Mouse (Mus musculus) liver, embryonic 14.5 days (tissue): ENCODE data around the gene Rest. TPM values are rescaled to one million over a fixed set of nuclear protein-coding genes. Genes with fewer than 3 reads are reported as not detected.
A peak's percentile ranks its signal among the peaks of the same experiment; 100 is the strongest.

ENCODE experiments used
- ATAC-seq: fragments of 200-750 bp; cut with Nextera tagmentation; 2 replicates; pipeline ENCODE4 v1.8.0; 2017; ENCODE audit warnings: moderate number of reproducible peaks, mild to moderate bottlenecking, moderate library complexity; ENCODE audit not compliant: insufficient read depth
- DNase-seq, 3 experiments: peaks; one replicate each; pipeline ENCODE4 v3.0.0-alpha.2; 2012 to 2013; ENCODE audit warnings: low read depth in 3 of 3, low spot score in 3 of 3
- H3K27ac ChIP-seq: fragments of 300-500 bp; sonication (generic); 2 replicates; pipeline ENCODE4 v1.5.1; 2014; ENCODE audit warnings: moderate library complexity, mild to moderate bottlenecking, control low read depth, inconsistent platforms
- H3K27me3 ChIP-seq: fragments of 300-500 bp; sonication (generic); 2 replicates; pipeline ENCODE4 v1.6.1; 2014; ENCODE audit warnings: mild to moderate bottlenecking, low read length, moderate library complexity; ENCODE audit not compliant: control insufficient read depth, insufficient read depth
- H3K36me3 ChIP-seq: fragments of 300-500 bp; sonication (generic); replicated peaks from 2 replicates; pipeline ENCODE4 v1.6.1; 2014; ENCODE audit warnings: low read depth; ENCODE audit not compliant: control insufficient read depth, insufficient read depth
- H3K4me1 ChIP-seq, 2 experiments: fragments of 200-500 bp in 1 of 2; fragments of 300-500 bp in 1 of 2; sonication (generic) in 1 of 2; replicated peaks; 2 replicates each; pipeline ENCODE4 v1.6.1; 2012 to 2014; ENCODE audit warnings: antibody characterized with exemption in 1 of 2, inconsistent platforms in 1 of 2, low read length in 1 of 2; ENCODE audit not compliant: control insufficient read depth in 2 of 2, insufficient read depth in 2 of 2
- H3K4me2 ChIP-seq: fragments of 300-500 bp; sonication (generic); 2 replicates; pipeline ENCODE4 v1.6.1; 2014; ENCODE audit warnings: low read depth, mild to moderate bottlenecking, control low read depth, moderate library complexity
- H3K4me3 ChIP-seq, 2 experiments: fragments of 200-500 bp in 1 of 2; fragments of 300-500 bp in 1 of 2; sonication (generic) in 1 of 2; 2 replicates each; pipeline ENCODE4 v1.5.1; 2012 to 2014; ENCODE audit warnings: low read depth in 2 of 2, low read length in 2 of 2, mild to moderate bottlenecking in 2 of 2, control low read depth in 1 of 2, inconsistent platforms in 1 of 2, moderate library complexity in 1 of 2; ENCODE audit not compliant: insufficient read depth in 1 of 2
- H3K9ac ChIP-seq: fragments of 300-500 bp; sonication (generic); replicated peaks from 2 replicates; pipeline ENCODE4 v1.6.1; 2014; ENCODE audit warnings: mild to moderate bottlenecking, control low read depth, moderate library complexity
- H3K9me3 ChIP-seq: fragments of 300-500 bp; sonication (generic); 2 replicates; pipeline ENCODE4 v1.6.1; 2016; ENCODE audit warnings: low read length, mixed read lengths; ENCODE audit not compliant: control insufficient read depth
- CTCF ChIP-seq: IDR thresholded peaks from 2 replicates; pipeline ENCODE4 v1.5.1; 2016; ENCODE audit warnings: antibody characterized with exemption, low read depth, control low read depth
- EP300 ChIP-seq: IDR thresholded peaks from 2 replicates; pipeline ENCODE4 v1.6.1; 2016; ENCODE audit warnings: antibody characterized with exemption, low read depth
- WGBS: fragments of 180-500 bp; shearing (Covaris S2); extraction: QIAGEN DNeasy Blood & Tissue Kit; methylation state at CpG from one replicate; pipeline ENCODE4 v1.1.7; 2014; ENCODE audit not compliant: insufficient replicate concordance; 5-methylcytosine and 5-hydroxymethylcytosine counted together
- polyA plus RNA-seq, 2 experiments: library from polyadenylated mRNA; depleted of rRNA in 1 of 2; stranded (reverse) in 1 of 2; unstranded in 1 of 2; fragments of >200 nt; fragmentation: Nextera tagmentation in 1 of 2; extraction: Ambion mirVana in 1 of 2; gene quantifications; 2 replicates each; pipeline versions ENCODE4 v1.2.1 to v1.2.3; 2012 to 2014

The Rest gene
- polyA plus RNA-seq, 2 experiments, result 3.5 to 6.6 TPM

DNA sequence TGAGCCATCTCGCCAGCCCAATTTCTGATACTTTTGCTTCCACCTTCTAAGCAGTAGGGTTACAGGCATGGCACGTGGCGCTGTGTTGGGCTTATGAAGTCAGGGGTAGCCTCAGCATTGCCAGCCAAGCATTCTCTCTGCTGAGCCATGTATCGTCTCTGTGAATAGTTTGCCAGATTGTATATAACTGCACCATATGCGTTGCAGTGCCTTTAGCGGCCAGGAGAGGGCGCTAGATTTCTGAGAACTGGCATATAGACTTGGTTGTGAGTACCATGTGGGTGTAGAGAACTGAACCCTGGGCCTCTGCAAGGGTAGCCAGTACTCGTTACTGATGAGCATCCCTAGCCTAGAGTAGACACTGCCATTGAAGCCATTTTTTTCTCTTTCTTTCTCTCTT, 4.1 kb downstream of the Rest start:
- WGBS, result 71% methylated on average over 8 of the region's 8 CpGs
- no peak overlapping the region for H3K4me3 ChIP-seq
- no peak overlapping the region for H3K4me2 ChIP-seq
- H3K4me1 ChIP-seq, result peaks cover 0 to 11% of the 10 kb centered on the region in 2 experiments; a peak in 3 of 4 replicates
- no peaks in the 10 kb centered on the region for H3K9me3 ChIP-seq
- H3K27ac ChIP-seq, result no peak overlapping the region
- DNase-seq (no peak), ATAC-seq (no peak)
- H3K27me3 ChIP-seq, result no peaks in the 10 kb centered on the region
- no peaks in the 10 kb centered on the region; the same call in 1 of the 2 replicates for H3K36me3 ChIP-seq
- TF ChIP-seq CTCF (peak; percentile 65), EP300 (no peak)
- H3K9ac ChIP-seq, result no peak overlapping the region

DNA sequence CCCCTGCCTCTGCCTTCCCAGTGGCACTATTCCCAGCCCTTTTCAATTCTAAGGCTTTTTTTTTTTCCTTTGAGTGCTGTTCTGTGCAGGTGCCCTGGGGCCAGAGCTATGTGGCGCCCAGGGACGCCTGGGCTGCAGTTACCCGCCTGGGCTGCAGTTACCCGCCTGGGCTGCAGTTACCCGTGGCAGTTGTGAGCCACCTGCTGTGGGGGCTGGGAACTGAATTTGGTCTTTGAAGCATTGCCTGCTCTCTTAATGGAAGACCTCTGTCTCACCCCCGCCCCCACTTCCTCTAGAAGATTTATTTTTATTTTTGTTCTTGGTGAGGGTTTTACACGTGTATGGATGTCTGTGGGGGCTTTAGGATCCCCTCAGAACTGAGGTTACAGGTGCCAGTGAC, 7.9 kb downstream of the Rest start:
- ATAC-seq (no peak), DNase-seq (no peak)
- Histone ChIP-seq H3K9ac (no peak overlapping the region), H3K4me3 (no peak overlapping the region), H3K27ac (no peak overlapping the region), H3K9me3 (no peaks in the 10 kb centered on the region), H3K36me3 (peaks cover 15% of the 10 kb centered on the region), H3K4me2 (no peak overlapping the region), H3K27me3 (no peaks in the 10 kb centered on the region), H3K4me1 (0 out of 4 replicates have a peak, but pooled peaks cover 0 to 4% of the 10 kb centered on the region in 2 experiments)
- peak; percentile 15; the same call in 1 of the 2 replicates for TF ChIP-seq CTCF
- no peak for TF ChIP-seq EP300
- 58% methylated on average over 7 of the region's 7 CpGs for WGBS

DNA sequence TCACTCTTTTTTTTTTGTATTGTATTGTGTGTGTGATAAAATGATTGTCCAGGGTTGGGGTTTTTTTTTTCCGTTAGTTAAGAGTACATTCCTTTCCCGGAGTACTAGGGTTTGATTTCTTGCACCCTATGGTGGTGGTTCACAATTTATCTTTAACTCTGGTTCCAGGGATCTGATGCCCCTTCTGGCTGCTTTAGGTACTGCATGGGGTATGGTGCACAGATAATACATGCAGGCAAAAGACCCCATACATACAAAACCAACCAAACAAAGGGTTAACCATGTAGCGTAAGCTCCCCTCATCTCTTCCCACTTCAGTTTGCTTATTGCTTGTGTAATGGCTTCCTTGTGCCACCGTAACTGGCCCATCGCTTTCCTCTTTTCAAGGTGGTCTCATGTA, 10.7 kb downstream of the Rest start:
- DNase-seq (peak in 1 of 3 experiments; percentile 26), ATAC-seq (no peak)
- TF ChIP-seq EP300 (no peak), CTCF (peak; percentile 76)
- no peak overlapping the region for H3K27ac ChIP-seq
- H3K27me3 ChIP-seq, result no peaks in the 10 kb centered on the region
- H3K4me1 ChIP-seq, result 0 out of 4 replicates have a peak, but pooled peaks cover 0 to 4% of the 10 kb centered on the region in 2 experiments
- H3K4me3 ChIP-seq, result no peak overlapping the region
- H3K36me3 ChIP-seq, result peaks cover 18% of the 10 kb centered on the region
- 67% methylated on average over 5 of the region's 5 CpGs for WGBS
- no peak overlapping the region for H3K4me2 ChIP-seq
- no peaks in the 10 kb centered on the region for H3K9me3 ChIP-seq
- H3K9ac ChIP-seq, result no peak overlapping the region

- TF ChIP-seq CTCF, result peak; percentile 28; the same call in 1 of the 2 replicates
- no peak for TF ChIP-seq EP300
- DNase-seq (no peak), ATAC-seq (no peak)
- peaks cover 29% of the 10 kb centered on the region for H3K36me3 ChIP-seq
- 62% methylated on average over 6 of the region's 6 CpGs for WGBS
- no peak overlapping the region for H3K9ac ChIP-seq
- H3K27me3 ChIP-seq, result no peaks in the 10 kb centered on the region
- no peak overlapping the region for H3K4me2 ChIP-seq
- no peak overlapping the region for H3K27ac ChIP-seq
- H3K4me3 ChIP-seq, result no peak overlapping the region
- H3K9me3 ChIP-seq, result no peaks in the 10 kb centered on the region
- 0 out of 4 replicates have a peak, but pooled peaks cover 0 to 4% of the 10 kb centered on the region in 2 experiments for H3K4me1 ChIP-seq
Observed at GRCm38 (mm10) chr5:77277204-77277603, 11.9 kb downstream of the Rest start.

- WGBS, result 82% methylated on average over 19 of the region's 20 CpGs
- Histone ChIP-seq H3K27ac (no peak overlapping the region), H3K4me2 (no peak overlapping the region), H3K27me3 (no peaks in the 10 kb centered on the region), H3K36me3 (peaks cover 35% of the 10 kb centered on the region), H3K9ac (no peak overlapping the region), H3K4me3 (no peak overlapping the region), H3K9me3 (no peaks in the 10 kb centered on the region), H3K4me1 (no peaks in the 10 kb centered on the region)
- ATAC-seq (no peak), DNase-seq (no peak)
- no peak for TF ChIP-seq CTCF
Observed at GRCm38 (mm10) chr5:77281518-77282174, 16.4 kb downstream of the Rest start.
